Mouse (Mus musculus) bone marrow, adult 2 months (tissue): ENCODE measurements at regions not wholly inside any gene's neighbourhood (a gene's known extent, or its start where the extent isn't known, plus 50 kb on each side); places are given as distances from the start of the nearest gene placed in this dataset.

ENCODE experiments used
- CTCF ChIP-seq: fragments of 200-500 bp; IDR thresholded peaks from 2 replicates; pipeline ENCODE4 v1.5.1; 2011; ENCODE audit warnings: low read length, control low read depth; ENCODE audit not compliant: control insufficient read depth, insufficient read depth
- POLR2A ChIP-seq: fragments of 200-500 bp; IDR thresholded peaks from 2 replicates; pipeline ENCODE4 v1.6.1; 2011; ENCODE audit warnings: low read depth, mild to moderate bottlenecking, control low read depth, low read length, borderline replicate concordance; ENCODE audit not compliant: control insufficient read depth

DNA sequence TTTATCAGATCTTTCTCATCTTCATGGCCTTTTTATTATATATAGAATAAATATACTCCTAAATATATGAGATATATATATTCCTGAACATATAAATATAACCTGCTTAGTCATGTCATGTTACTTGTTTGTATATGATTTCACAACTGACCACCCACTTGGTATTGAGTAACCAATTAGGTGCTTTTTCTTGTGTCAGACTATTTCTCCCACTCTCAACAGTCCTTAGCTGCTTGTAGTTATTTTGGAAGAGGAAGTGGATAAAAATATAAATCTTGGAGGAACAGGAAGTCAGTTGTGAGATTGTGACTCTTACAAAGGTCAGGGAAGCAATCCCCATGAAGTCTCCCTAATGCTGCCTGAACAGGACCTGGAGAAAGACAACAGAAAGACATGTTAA is 224.6 kb downstream of the Kcnj2 start:
- TF ChIP-seq CTCF (no peak), POLR2A (no peak)
